Mouse (Mus musculus) liver, adult 2 months (tissue): ENCODE results near the gene Tmem19.

Experiments used
- CTCF ChIP-seq: fragments of 200-500 bp; IDR thresholded peaks from 2 replicates; pipeline ENCODE4 v1.5.1; 2011; ENCODE audit warnings: low read depth, low read length, control low read depth
- POLR2A ChIP-seq: fragments of 200-500 bp; IDR thresholded peaks from 2 replicates; pipeline ENCODE4 v1.6.1; 2011; ENCODE audit warnings: low read length, control low read depth; ENCODE audit not compliant: insufficient read depth; ENCODE audit errors: extremely low read depth

- TF ChIP-seq CTCF (no peak), POLR2A (no peak)
Observed at GRCm38 (mm10) chr10:115381506-115382084, 19.3 kb upstream of the Tmem19 start.
